Mouse (Mus musculus) cerebral cortex, adult 2 months (tissue): ENCODE data around the gene Aagab.

Experiments
- WGBS: fragments of 180-500 bp; shearing (Covaris S2); methylation state at CpG from one replicate; pipeline ENCODE4 v1.1.7; 2018; 5-methylcytosine and 5-hydroxymethylcytosine counted together

Gene Aagab

GRCm38 (mm10) chr9:63602043-63602939, at the start of gene Aagab, which contains the start of gene Iqch:
Gene Aagab (plus strand): TSS chr9:63602660.
Gene Iqch (minus strand): TSS chr9:63602493.
- WGBS: 1% methylated on average over 70 of the region's 70 CpGs

GRCm38 (mm10) chr9:63553628-63554027, 48.8 kb upstream of the Aagab start:
- 46% methylated on average over 3 of the region's 3 CpGs for WGBS

- WGBS: 68% methylated on average over 3 of the region's 3 CpGs
Observed at GRCm38 (mm10) chr9:63555460-63555990, 46.9 kb upstream of the Aagab start.

- 79% methylated on average over 1 of the region's 1 CpGs for WGBS
Observed at GRCm38 (mm10) chr9:63556316-63556715, 46.1 kb upstream of the Aagab start.

GRCm38 (mm10) chr9:63556933-63557332, 45.5 kb upstream of the Aagab start:
- WGBS: 81% methylated on average over 8 of the region's 8 CpGs

GRCm38 (mm10) chr9:63561931-63562330, 40.5 kb upstream of the Aagab start:
- WGBS: 57% methylated on average over 8 of the region's 8 CpGs

GRCm38 (mm10) chr9:63563436-63563835, 39.0 kb upstream of the Aagab start:
- 97% methylated on average over 2 of the region's 2 CpGs for WGBS

GRCm38 (mm10) chr9:63568314-63568713, 34.1 kb upstream of the Aagab start:
- WGBS: 78% methylated on average over 6 of the region's 6 CpGs

GRCm38 (mm10) chr9:63568808-63569207, 33.7 kb upstream of the Aagab start:
- WGBS: 36% methylated on average over 8 of the region's 8 CpGs

- 47% methylated on average over 6 of the region's 6 CpGs for WGBS
Observed at GRCm38 (mm10) chr9:63571895-63572294, 30.6 kb upstream of the Aagab start.

- WGBS: 69% methylated on average over 7 of the region's 7 CpGs
Observed at GRCm38 (mm10) chr9:63572874-63573273, 29.6 kb upstream of the Aagab start.

- 95% methylated on average over 3 of the region's 3 CpGs for WGBS
Observed at GRCm38 (mm10) chr9:63577469-63577868, 25.0 kb upstream of the Aagab start.

GRCm38 (mm10) chr9:63579644-63580043, 22.8 kb upstream of the Aagab start:
- 77% methylated on average over 5 of the region's 5 CpGs for WGBS

- 72% methylated on average over 2 of the region's 2 CpGs for WGBS
Observed at GRCm38 (mm10) chr9:63580046-63580445, 22.4 kb upstream of the Aagab start.

- WGBS: 55% methylated on average over 4 of the region's 4 CpGs
Observed at GRCm38 (mm10) chr9:63581778-63582177, 20.7 kb upstream of the Aagab start.

- WGBS: 89% methylated on average over 6 of the region's 6 CpGs
Observed at GRCm38 (mm10) chr9:63585251-63585650, 17.2 kb upstream of the Aagab start.

- 81% methylated on average over 6 of the region's 6 CpGs for WGBS
Observed at GRCm38 (mm10) chr9:63589209-63589608, 13.3 kb upstream of the Aagab start.

- WGBS: 93% methylated on average over 4 of the region's 4 CpGs
Observed at GRCm38 (mm10) chr9:63590592-63590991, 11.9 kb upstream of the Aagab start.

- 82% methylated on average over 8 of the region's 8 CpGs for WGBS
Observed at GRCm38 (mm10) chr9:63591661-63592256, 10.7 kb upstream of the Aagab start.

- 100% methylated on average over 1 of the region's 1 CpGs for WGBS
Observed at GRCm38 (mm10) chr9:63595032-63595431, 7.4 kb upstream of the Aagab start.

GRCm38 (mm10) chr9:63595652-63596051, 6.8 kb upstream of the Aagab start:
- WGBS: 53% methylated on average over 8 of the region's 8 CpGs

- 58% methylated on average over 9 of the region's 9 CpGs for WGBS
Observed at GRCm38 (mm10) chr9:63596660-63597059, 5.8 kb upstream of the Aagab start.

GRCm38 (mm10) chr9:63603849-63604248, 1.4 kb downstream of the Aagab start:
- WGBS: 56% methylated on average over 6 of the region's 6 CpGs
